10 mouse cellular contexts compared by ENCODE assay signal in the genomic region with DNA sequence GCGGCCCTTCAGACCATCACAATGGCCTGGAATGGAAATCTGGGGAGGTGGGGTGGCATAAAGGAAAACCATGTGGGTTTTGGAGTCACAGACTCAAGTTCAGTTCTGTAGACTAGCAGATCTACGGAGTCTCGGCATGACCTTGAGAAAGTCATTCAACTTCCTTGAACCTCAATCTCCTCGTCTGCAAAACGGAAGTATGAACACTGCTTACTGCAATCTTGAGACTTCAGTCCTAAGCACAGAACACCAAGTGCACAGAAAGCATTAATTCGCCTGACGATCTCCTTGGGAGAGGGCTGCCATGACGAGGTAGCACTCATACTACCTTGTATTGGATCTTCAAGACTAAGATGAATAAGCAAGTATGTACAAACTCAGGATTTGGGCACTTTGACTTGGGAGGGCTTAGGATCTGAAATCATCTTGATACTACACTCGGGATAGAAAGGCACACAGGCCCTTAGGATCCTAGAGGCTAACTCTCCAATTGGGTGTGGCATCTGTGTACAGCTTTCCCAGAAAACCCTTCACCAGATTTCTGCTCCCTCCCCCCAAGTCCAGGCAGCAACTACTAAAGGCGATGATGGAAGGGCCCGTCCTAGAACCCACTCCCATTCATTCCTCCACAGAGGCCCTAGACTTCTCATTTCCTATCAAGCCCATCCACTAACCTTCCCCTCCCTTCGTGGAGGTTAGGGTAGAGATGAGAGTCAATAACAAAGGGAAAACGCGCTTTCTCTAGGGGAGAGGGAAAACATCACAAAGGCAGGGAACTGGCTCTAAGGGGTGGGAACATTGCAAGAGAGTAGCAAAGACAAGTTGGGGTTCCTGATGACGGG. TPM values are rescaled to one million over a fixed set of nuclear protein-coding genes. Genes with fewer than 3 reads are reported as not detected.
DNase-seq lines count a peak whose midpoint lies in the region; ATAC-seq and TF ChIP-seq lines count a peak whose summit lies in the region.
"Had no signal": no experiment of that assay in that cellular context is flagged by ENCODE, and none has a peak within 500 bp of the region (broad histone marks: within the 10 kb centered on the region; RNA-seq: fewer than 3 reads in every experiment).

No protein-coding gene starts in this region.

- H3K9ac ChIP-seq in forebrain, embryonic 11.5 days (ENCODE audit: low read length): peak overlapping the region; percentile 59
- no peak overlapping the region for H3K9ac ChIP-seq in liver, embryonic 15.5 days

- no peak for TF ChIP-seq CTCF in gastrocnemius, adult 2 months (IDR thresholded peaks at IDR 0.05)

- peaks cover 10% of the 10 kb centered on the region; the same call in 1 of the 2 replicates for H3K27me3 ChIP-seq in forebrain, embryonic 11.5 days (ENCODE audit: control insufficient read depth, insufficient read depth, low read length)
- H3K27me3 ChIP-seq in liver, embryonic 15.5 days: peaks cover 77% of the 10 kb centered on the region

- no peaks in the 10 kb centered on the region for H3K9me3 ChIP-seq in forebrain, embryonic 11.5 days (ENCODE audit: control insufficient read depth, low read length)
- no peaks in the 10 kb centered on the region for H3K9me3 ChIP-seq in liver, embryonic 15.5 days (replicated peaks)

- no peak overlapping the region for H3K27ac ChIP-seq in gastrocnemius, adult 2 months
- H3K27ac ChIP-seq in forebrain, embryonic 11.5 days (ENCODE audit: low read depth, low read length): no peak overlapping the region
- H3K27ac ChIP-seq in liver, embryonic 15.5 days (replicated peaks): no peak overlapping the region

- whole genome bisulfite sequencing in forebrain, embryonic 11.5 days: 63% methylated on average over 15 of the region's 15 CpGs
- WGBS in liver, embryonic 15.5 days (ENCODE audit: insufficient replicate concordance): 56% methylated on average over 15 of the region's 15 CpGs

- peak overlapping the region; percentile 82 for H3K4me2 ChIP-seq in forebrain, embryonic 11.5 days (ENCODE audit: low read depth, low read length, severe bottlenecking)
- 0 out of 2 replicates have a peak overlapping the region, but pooled peaks have one; percentile 74 for H3K4me2 ChIP-seq in liver, embryonic 15.5 days

- intact Hi-C loops in gastrocnemius, adult 2 months (cut with DNase I): no loop called here

- peaks cover 9% of the 10 kb centered on the region for H3K4me1 ChIP-seq in forebrain, embryonic 11.5 days (replicated peaks; ENCODE audit: control insufficient read depth, insufficient read depth, low read length)
- peaks cover 21% of the 10 kb centered on the region for H3K4me1 ChIP-seq in liver, embryonic 15.5 days (replicated peaks)

- no peak for ATAC-seq in forebrain, embryonic 11.5 days (replicated peaks; ENCODE audit: low FRiP score)
- ATAC-seq in liver, embryonic 15.5 days (ENCODE audit: insufficient read depth): no peak

- no peaks in the 10 kb centered on the region for H3K36me3 ChIP-seq in forebrain, embryonic 11.5 days (ENCODE audit: control insufficient read depth, insufficient read depth, low read length)
- H3K36me3 ChIP-seq in liver, embryonic 15.5 days (replicated peaks): no peaks in the 10 kb centered on the region

- H3K4me3 ChIP-seq in gastrocnemius, adult 2 months: peak overlapping the region; percentile 71; the same call in 1 of the 2 replicates
- peak overlapping the region; percentile 52 for H3K4me3 ChIP-seq in forebrain, embryonic 11.5 days (ENCODE audit: low read depth, low read length)
- H3K4me3 ChIP-seq in liver, embryonic 15.5 days (replicated peaks): no peak overlapping the region

- DNase-seq in gastrocnemius, adult 2 months: no peak
- DNase-seq in gastrocnemius, postnatal 25 days: no peak
- DNase-seq in ES-CJ7 (ENCODE audit: low read depth, low spot score): peak; percentile 57
- no peak for DNase-seq in forebrain, embryonic 11.5 days (ENCODE audit: low spot score)
- DNase-seq in embryo, embryonic 9.5 days (ENCODE audit: extremely low spot score): no peak
- DNase-seq in spleen, postnatal 10 days (ENCODE audit: low spot score in 2 of 2): no peak
- no peak for DNase-seq in urinary bladder, adult 18-20 months (ENCODE audit: low spot score in 2 of 2)
- DNase-seq: kidney, adult 2 months; thymus, postnatal 14 days had no signal

RNA-seq across cellular contexts. Expression of a gene that starts 1.2 kb away (rescaled TPM):
- under 1 TPM; 0.10 to 0.20 TPM for total RNA-seq in gastrocnemius, adult 2 months (2021)
- under 1 TPM; 0.18 to 0.62 TPM for total RNA-seq in gastrocnemius, postnatal 25 days (2021)
- polyA plus RNA-seq in forebrain, embryonic 11.5 days (2014; fragmentation: Nextera tagmentation; extraction: Ambion mirVana): 21.7 and 23.6 TPM in 2 replicates
- polyA plus RNA-seq in liver, embryonic 15.5 days (2015; fragmentation: Nextera tagmentation; extraction: Ambion mirVana): 0.06 and 0.21 TPM in 2 replicates

RNA-seq across cellular contexts. Expression of a gene that starts 4.2 kb away (rescaled TPM):
- total RNA-seq in gastrocnemius, adult 2 months (2021): 10 to 100 TPM; 91.3 to 98.3 TPM
- total RNA-seq in gastrocnemius, postnatal 25 days (2021): 10 to 100 TPM; 88.3 to 90.8 TPM
- 202 and 207 TPM in 2 replicates for polyA plus RNA-seq in forebrain, embryonic 11.5 days (2014; fragmentation: Nextera tagmentation; extraction: Ambion mirVana)
- polyA plus RNA-seq in liver, embryonic 15.5 days (2015; fragmentation: Nextera tagmentation; extraction: Ambion mirVana): 69.5 and 75.7 TPM in 2 replicates

RNA-seq across cellular contexts. Expression of a gene that starts 26.9 kb away (rescaled TPM):
- 10 to 100 TPM; 16.2 to 18.7 TPM for total RNA-seq in gastrocnemius, adult 2 months (2021)
- total RNA-seq in gastrocnemius, postnatal 25 days (2021): 10 to 100 TPM; 12.7 to 14.3 TPM
- polyA plus RNA-seq in forebrain, embryonic 11.5 days (2014; fragmentation: Nextera tagmentation; extraction: Ambion mirVana): 22.6 and 24.0 TPM in 2 replicates
- 7.9 and 8.0 TPM in 2 replicates for polyA plus RNA-seq in liver, embryonic 15.5 days (2015; fragmentation: Nextera tagmentation; extraction: Ambion mirVana)

RNA-seq across cellular contexts. Expression of a gene that starts 49.7 kb away (rescaled TPM):
- total RNA-seq in gastrocnemius, adult 2 months (2021): 10 to 100 TPM; 69.0 to 71.4 TPM
- total RNA-seq in gastrocnemius, postnatal 25 days (2021): 10 to 100 TPM; 48.3 to 53.5 TPM
- polyA plus RNA-seq in forebrain, embryonic 11.5 days (2014; fragmentation: Nextera tagmentation; extraction: Ambion mirVana): 191 and 195 TPM in 2 replicates
- polyA plus RNA-seq in liver, embryonic 15.5 days (2015; fragmentation: Nextera tagmentation; extraction: Ambion mirVana): 109 and 112 TPM in 2 replicates

RNA-seq across cellular contexts. Expression of a gene that starts 50.5 kb away (rescaled TPM):
- total RNA-seq in gastrocnemius, adult 2 months (2021): 1 to 10 TPM; 7.6 to 7.9 TPM
- total RNA-seq in gastrocnemius, postnatal 25 days (2021): 1 to 10 TPM; 4.7 to 6.9 TPM
- 16.4 and 17.2 TPM in 2 replicates for polyA plus RNA-seq in forebrain, embryonic 11.5 days (2014; fragmentation: Nextera tagmentation; extraction: Ambion mirVana)
- polyA plus RNA-seq in liver, embryonic 15.5 days (2015; fragmentation: Nextera tagmentation; extraction: Ambion mirVana): 41.9 and 45.1 TPM in 2 replicates
